11 mouse cellular contexts compared by ENCODE assay signal in the genomic region with DNA sequence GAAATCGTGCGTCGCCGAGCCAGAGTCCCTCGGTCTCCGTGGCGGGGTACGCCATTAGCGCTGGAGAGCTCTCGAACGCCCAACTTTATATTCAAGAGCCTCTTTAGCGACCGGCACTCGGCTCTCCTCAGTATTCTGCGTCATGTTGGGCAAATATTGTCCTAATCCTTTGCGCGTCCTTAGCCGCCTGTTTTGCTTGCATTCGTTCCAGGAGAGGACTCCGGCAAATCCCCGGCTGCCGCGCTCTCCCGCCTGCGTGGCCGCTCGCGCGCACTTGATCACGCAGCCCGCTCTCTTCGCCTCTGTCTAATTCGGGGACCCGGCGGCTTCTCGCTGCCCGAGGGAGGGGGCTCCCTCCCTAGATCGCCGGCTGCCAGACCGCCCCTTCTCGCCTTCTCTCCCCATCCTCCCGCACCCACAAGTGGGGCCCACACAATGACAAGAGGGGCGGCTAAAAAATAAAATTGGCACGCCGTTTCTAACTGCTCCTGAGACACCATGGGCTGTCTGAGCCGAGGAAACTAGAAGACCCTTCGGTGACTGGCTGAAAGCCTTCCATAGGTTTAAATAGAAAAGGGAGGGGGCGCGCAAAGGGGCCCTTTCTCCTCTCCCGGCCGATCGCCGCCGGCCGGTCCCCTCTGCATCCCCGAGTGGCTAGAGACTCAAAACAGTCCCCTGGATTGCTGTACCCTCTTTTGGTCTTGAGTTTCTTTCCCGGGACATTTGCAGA. TPM values are rescaled to one million over a fixed set of nuclear protein-coding genes. Genes with fewer than 3 reads are reported as not detected.
DNase-seq lines count a peak whose midpoint lies in the region; ATAC-seq and TF ChIP-seq lines count a peak whose summit lies in the region.
"Had no signal": no experiment of that assay in that cellular context is flagged by ENCODE, and none has a peak within 500 bp of the region (broad histone marks: within the 10 kb centered on the region; RNA-seq: fewer than 3 reads in every experiment).

No protein-coding gene starts in this region.

- H3K9ac ChIP-seq in forebrain, postnatal 0 days: no peak overlapping the region
- no peak overlapping the region for H3K9ac ChIP-seq in lung, embryonic 14.5 days

- H3K27me3 ChIP-seq in embryonic facial prominence, embryonic 10.5 days (replicated peaks; ENCODE audit: low read depth, poor library complexity, severe bottlenecking): peaks cover 100% of the 10 kb centered on the region
- peaks cover 88% of the 10 kb centered on the region for H3K27me3 ChIP-seq in forebrain, postnatal 0 days (ENCODE audit: insufficient read depth, low read length)
- peaks cover 99% of the 10 kb centered on the region for H3K27me3 ChIP-seq in lung, embryonic 14.5 days (ENCODE audit: insufficient read depth, low read length)
- H3K27me3 ChIP-seq in myocyte (ENCODE audit: control insufficient read depth, insufficient read depth, insufficient read length): peaks cover 47% of the 10 kb centered on the region

- TF ChIP-seq POLR2A in myocyte (IDR thresholded peaks at IDR 0.05; ENCODE audit: insufficient read length, low read depth): no peak

- peak overlapping the region; percentile 59 for H3K4me3 ChIP-seq in embryonic facial prominence, embryonic 10.5 days
- no peak overlapping the region for H3K4me3 ChIP-seq in forebrain, postnatal 0 days (ENCODE audit: low read depth, low read length)
- no peak overlapping the region for H3K4me3 ChIP-seq in lung, embryonic 14.5 days (ENCODE audit: low read depth, low read length)
- peak overlapping the region; percentile 11 for H3K4me3 ChIP-seq in myocyte

- H3K27ac ChIP-seq in embryonic facial prominence, embryonic 10.5 days (replicated peaks): peak overlapping the region; percentile 82
- H3K27ac ChIP-seq in forebrain, postnatal 0 days (ENCODE audit: low read depth, low read length): no peak overlapping the region
- no peak overlapping the region for H3K27ac ChIP-seq in lung, embryonic 14.5 days (ENCODE audit: low read depth)
- H3K27ac ChIP-seq: heart, embryonic 10.5 days had no signal

- H3ac ChIP-seq in myocyte (ENCODE audit: control insufficient read depth, insufficient read length): no peak overlapping the region

- no peak overlapping the region for H3K4me2 ChIP-seq in forebrain, postnatal 0 days (ENCODE audit: low read depth)
- H3K4me2 ChIP-seq in lung, embryonic 14.5 days: no peak overlapping the region
- peak overlapping the region; percentile 60 for H3K4me2 ChIP-seq in myocyte (ENCODE audit: low read depth)

- peak; percentile 69 for DNase-seq in embryonic facial prominence, embryonic 10.5 days (ENCODE audit: low spot score)
- DNase-seq in forebrain, postnatal 0 days: peak; percentile 69
- peak; percentile 76 for DNase-seq in lung, embryonic 14.5 days
- DNase-seq in adrenal gland, adult 2 months: no peak
- DNase-seq in layer of hippocampus, postnatal 14 days (ENCODE audit: low spot score in 2 of 2): no peak
- no peak for DNase-seq in right cerebral cortex, postnatal 10 days (ENCODE audit: low spot score in 2 of 2)
- DNase-seq: kidney, adult 8-10 months; left cerebral cortex, postnatal 4 days had no signal

- no peak for ATAC-seq in forebrain, postnatal 0 days
- peak; percentile 19; the same call in 1 of the 2 replicates for ATAC-seq in lung, embryonic 14.5 days (ENCODE audit: insufficient read depth)

- no peaks in the 10 kb centered on the region for H3K36me3 ChIP-seq in embryonic facial prominence, embryonic 10.5 days (replicated peaks)
- H3K36me3 ChIP-seq in forebrain, postnatal 0 days (ENCODE audit: insufficient read depth): no peaks in the 10 kb centered on the region
- no peaks in the 10 kb centered on the region for H3K36me3 ChIP-seq in lung, embryonic 14.5 days (ENCODE audit: insufficient read depth)
- H3K36me3 ChIP-seq in myocyte (ENCODE audit: control insufficient read depth, insufficient read depth): no peaks in the 10 kb centered on the region
- H3K36me3 ChIP-seq: heart, embryonic 10.5 days had no signal

- H3K4me1 ChIP-seq in embryonic facial prominence, embryonic 10.5 days: peaks cover 67% of the 10 kb centered on the region
- H3K4me1 ChIP-seq in forebrain, postnatal 0 days (ENCODE audit: insufficient read depth): no peaks in the 10 kb centered on the region
- no peaks in the 10 kb centered on the region for H3K4me1 ChIP-seq in lung, embryonic 14.5 days (ENCODE audit: insufficient read depth)

- no peak for TF ChIP-seq CTCF in forebrain, postnatal 0 days (IDR thresholded peaks at IDR 0.05; ENCODE audit: low read depth)
- no peak for TF ChIP-seq CTCF in lung, embryonic 14.5 days (IDR thresholded peaks at IDR 0.05; ENCODE audit: low read depth)

- under 1% methylated on average over 57 of the region's 57 CpGs for WGBS in embryonic facial prominence, embryonic 10.5 days
- under 1% methylated on average over 57 of the region's 57 CpGs for WGBS in forebrain, postnatal 0 days
- 1% methylated on average over 57 of the region's 57 CpGs for WGBS in lung, embryonic 14.5 days

- no peaks in the 10 kb centered on the region for H3K79me2 ChIP-seq in myocyte (ENCODE audit: control insufficient read depth, insufficient read depth)

- no peaks in the 10 kb centered on the region for H3K9me3 ChIP-seq in embryonic facial prominence, embryonic 10.5 days
- H3K9me3 ChIP-seq in forebrain, postnatal 0 days (ENCODE audit: low read length): no peaks in the 10 kb centered on the region
- H3K9me3 ChIP-seq in lung, embryonic 14.5 days (ENCODE audit: low read depth, low read length): no peaks in the 10 kb centered on the region
- H3K9me3 ChIP-seq: heart, embryonic 10.5 days had no signal

TF ChIP-seq in myocyte, 11 proteins besides CTCF, POLR2A, EP300 and RAD21:
- TF ChIP-seq TCF3 (IDR thresholded peaks at IDR 0.05; ENCODE audit: insufficient read length, low read depth): no peak
- no peak for TF ChIP-seq TCF12 (IDR thresholded peaks at IDR 0.05; ENCODE audit: insufficient read depth, poor library complexity, severe bottlenecking)
- TF ChIP-seq MYOG (IDR thresholded peaks at IDR 0.05; ENCODE audit: control insufficient read depth in 1 of 3, insufficient read depth in 1 of 3, insufficient read length in 2 of 3, low read depth in 2 of 3): no peak
- TF ChIP-seq CEBPB (IDR thresholded peaks at IDR 0.05; ENCODE audit: insufficient read depth, poor library complexity, severe bottlenecking): no peak
- TF ChIP-seq SRF (IDR thresholded peaks at IDR 0.05; ENCODE audit: control insufficient read depth, insufficient read length, low read depth): no peak
- TF ChIP-seq MAX (IDR thresholded peaks at IDR 0.05; ENCODE audit: low read depth): no peak
- TF ChIP-seq E2F4 (IDR thresholded peaks at IDR 0.05; ENCODE audit: insufficient read depth): no peak
- no peak for TF ChIP-seq USF1 (IDR thresholded peaks at IDR 0.05; ENCODE audit: low read depth)
- TF ChIP-seq REST (IDR thresholded peaks at IDR 0.05; ENCODE audit: insufficient read depth, insufficient read length): no peak

RNA-seq across cellular contexts. Expression of a gene that starts 1.7 kb away (rescaled TPM):
- polyA plus RNA-seq in embryonic facial prominence, embryonic 10.5 days (2016; fragmentation: Nextera tagmentation; extraction: Ambion mirVana): 1.5 and 2.6 TPM in 2 replicates
- total RNA-seq in forebrain, postnatal 0 days (2014; rRNA removed): 0.05 and 0.31 TPM in 2 replicates
- polyA plus RNA-seq in forebrain, postnatal 0 days (2015; fragmentation: Nextera tagmentation; extraction: Ambion mirVana): not detected in 2 replicates
- polyA plus RNA-seq in lung, embryonic 14.5 days (2014; fragmentation: Nextera tagmentation; extraction: Ambion mirVana): not detected in 2 replicates
- polyA plus RNA-seq in myocyte (2012; fragmentation: generic; extraction: Trizol): 0.37 TPM
- not detected for total RNA-seq in adrenal gland, adult 2 months (2021)
- polyA plus RNA-seq in adrenal gland, adult 2 months (2012; rRNA removed): not detected in 2 replicates
- under 1 TPM in 1 of 2 experiments, not detected in 1; 0.07 TPM for total RNA-seq in layer of hippocampus, postnatal 14 days (2021)
- polyA plus RNA-seq: small intestine, adult 2 months had no signal

Comparison
In these comparisons a context has a peak if more than half of its experiments do, and no peak if none do; other contexts are left out.
1. DNase-seq: peak in embryonic facial prominence, embryonic 10.5 days (single experiment), forebrain, postnatal 0 days (single experiment) and lung, embryonic 14.5 days (single experiment); none in adrenal gland, adult 2 months (single experiment), layer of hippocampus, postnatal 14 days (0 of 2) and right cerebral cortex, postnatal 10 days (0 of 2).
2. H3K4me3 ChIP-seq: peak in embryonic facial prominence, embryonic 10.5 days (single experiment) and myocyte (single experiment); none in forebrain, postnatal 0 days (single experiment) and lung, embryonic 14.5 days (single experiment).